Mouse (Mus musculus): ENCODE measurements around the gene Gcgr. TPM values are rescaled to one million over a fixed set of nuclear protein-coding genes. Genes with fewer than 3 reads are reported as not detected.
A peak's percentile ranks its signal among the peaks of the same experiment; 100 is the strongest.

The Gcgr gene
- total and polyA plus RNA-seq, 3 experiments, result not detected

- Histone ChIP-seq H3K27ac (ENCODE audit: control insufficient read depth, low read depth, low read length) (no peak overlapping the region), H3K9me3 (replicated peaks; ENCODE audit: insufficient read depth, low read length) (no peaks in the 10 kb centered on the region), H3K36me3 (ENCODE audit: control insufficient read depth in 1 of 2, insufficient read depth in 2 of 2, low read length in 2 of 2) (peaks cover 7 to 21% of the 10 kb centered on the region in 2 experiments), H3K4me1 (ENCODE audit: control insufficient read depth in 1 of 2, insufficient read depth in 2 of 2, low read length in 2 of 2) (peaks cover 3 to 26% of the 10 kb centered on the region in 2 experiments; a peak in 3 of 4 replicates), H3K4me3 (ENCODE audit: control insufficient read depth in 1 of 2, insufficient read depth in 1 of 2, low read depth in 2 of 2, low read length in 2 of 2) (no peak overlapping the region), H3K9ac (ENCODE audit: control insufficient read depth, low read depth, low read length, poor library complexity, severe bottlenecking) (no peak overlapping the region), H3K27me3 (ENCODE audit: control insufficient read depth in 1 of 2, insufficient read depth in 2 of 2, low read length in 2 of 2) (no peaks in the 10 kb centered on the region), H3K79me2 (ENCODE audit: control insufficient read depth, insufficient read depth, low read length, poor library complexity) (peaks cover 48% of the 10 kb centered on the region)
- peak; percentile 95 for DNase-seq (ENCODE audit: low read depth, low spot score)
- 0 out of 2 replicates have a peak, but pooled peaks have one; percentile 20 for TF ChIP-seq TCF12 (IDR thresholded peaks at IDR 0.05; ENCODE audit: low read depth, low read length)
- peak; percentile 73 for TF ChIP-seq SMC3 (IDR thresholded peaks at IDR 0.05; ENCODE audit: low read depth, low read length)
- peak; percentile 77; the same call in 1 of the 2 replicates for TF ChIP-seq SIN3A (IDR thresholded peaks at IDR 0.05; ENCODE audit: low read length)
- TF ChIP-seq MYC (IDR thresholded peaks at IDR 0.05; ENCODE audit: low read depth, low read length), result peak; percentile 71; the same call in 1 of the 2 replicates
- TF ChIP-seq GABPA (IDR thresholded peaks at IDR 0.05; ENCODE audit: low read depth, low read length), result no peak
- TF ChIP-seq E2F4 (IDR thresholded peaks at IDR 0.05; ENCODE audit: borderline replicate concordance, low read depth, low read length), result no peak
- TF ChIP-seq ELF1 (IDR thresholded peaks at IDR 0.05; ENCODE audit: low read depth, low read length), result peak; percentile 48; the same call in 1 of the 2 replicates
- TF ChIP-seq ZC3H11A (IDR thresholded peaks at IDR 0.05; ENCODE audit: low read depth, low read length), result peak; percentile 79
- TF ChIP-seq MAFK (IDR thresholded peaks at IDR 0.05; ENCODE audit: borderline replicate concordance, low read depth, low read length), result no peak; the same call in 1 of the 2 replicates
- peak; percentile 18; the same call in 1 of the 2 replicates for TF ChIP-seq GATA1 (IDR thresholded peaks at IDR 0.05; ENCODE audit: low read depth, low read length)
- no peak for TF ChIP-seq TAL1 (IDR thresholded peaks at IDR 0.05; ENCODE audit: low read length)
- TF ChIP-seq USF2 (IDR thresholded peaks at IDR 0.05; ENCODE audit: borderline replicate concordance in 1 of 2, insufficient read depth in 1 of 2, low read depth in 1 of 2, low read length in 2 of 2), result no peak
- no peak for TF ChIP-seq ZNF384 (IDR thresholded peaks at IDR 0.05; ENCODE audit: low read depth, low read length)
- TF ChIP-seq RAD21 (IDR thresholded peaks at IDR 0.05; ENCODE audit: low read depth, low read length), result peak; percentile 84
- peak; percentile 41; the same call in 1 of the 2 replicates for TF ChIP-seq TBP (IDR thresholded peaks at IDR 0.05; ENCODE audit: low read depth, low read length)
- peak in 1 of 2 experiments; percentile 58; a peak in 2 of 4 replicates for TF ChIP-seq POLR2A (IDR thresholded peaks at IDR 0.05; ENCODE audit: control insufficient read depth in 1 of 2, insufficient read depth in 1 of 2, low read depth in 1 of 2, low read length in 2 of 2, poor library complexity in 1 of 2)
- TF ChIP-seq MXI1 (IDR thresholded peaks at IDR 0.05; ENCODE audit: low read depth, low read length), result 0 out of 2 replicates have a peak, but pooled peaks have one; percentile 39
- TF ChIP-seq MAZ (IDR thresholded peaks at IDR 0.05; ENCODE audit: low read depth, low read length), result peak; percentile 85
- TF ChIP-seq HCFC1 (IDR thresholded peaks at IDR 0.05; ENCODE audit: low read depth, low read length), result peak; percentile 54; the same call in 1 of the 2 replicates
- no peak for TF ChIP-seq CHD1 (IDR thresholded peaks at IDR 0.05; ENCODE audit: low read depth, low read length)
- no peak for TF ChIP-seq MAX (IDR thresholded peaks at IDR 0.05; ENCODE audit: low read length)
- no peak for TF ChIP-seq MEF2A (IDR thresholded peaks at IDR 0.05; ENCODE audit: extremely low read depth, insufficient replicate concordance, low read depth, low read length, poor library complexity, severe bottlenecking)
- no peak for TF ChIP-seq USF1 (IDR thresholded peaks at IDR 0.05; ENCODE audit: low read depth, low read length)
- TF ChIP-seq POLR2AphosphoS2 (IDR thresholded peaks at IDR 0.05; ENCODE audit: low read length), result peak; percentile 55; the same call in 1 of the 2 replicates
- TF ChIP-seq ZMIZ1 (IDR thresholded peaks at IDR 0.05; ENCODE audit: low read depth, low read length), result peak; percentile 71; the same call in 1 of the 2 replicates
- peak; percentile 15; the same call in 1 of the 2 replicates for TF ChIP-seq ETS1 (IDR thresholded peaks at IDR 0.05; ENCODE audit: low read depth, low read length)
- no peak for TF ChIP-seq ZKSCAN1 (IDR thresholded peaks at IDR 0.05; ENCODE audit: low read depth, low read length)
- TF ChIP-seq CHD2 (IDR thresholded peaks at IDR 0.05; ENCODE audit: low read length), result no peak
- TF ChIP-seq BHLHE40 (IDR thresholded peaks at IDR 0.05; ENCODE audit: borderline replicate concordance, low read depth, low read length), result no peak
- TF ChIP-seq UBTF (IDR thresholded peaks at IDR 0.05; ENCODE audit: borderline replicate concordance, insufficient read depth, low read depth, low read length), result no peak
- peak; percentile 89 to 94 (median 94) for TF ChIP-seq CTCF (IDR thresholded peaks at IDR 0.05 in 2 of 3, conservative IDR thresholded peaks at IDR 0.05 in 1 of 3; ENCODE audit: control insufficient read depth in 1 of 3, insufficient read depth in 1 of 3, low read depth in 2 of 3, low read length in 3 of 3, poor library complexity in 1 of 3, severe bottlenecking in 1 of 3)
- no peak for TF ChIP-seq NRF1 (IDR thresholded peaks at IDR 0.05; ENCODE audit: insufficient read depth, low read depth, low read length, poor library complexity, severe bottlenecking)
- TF ChIP-seq RCOR1 (IDR thresholded peaks at IDR 0.05; ENCODE audit: low read depth, low read length), result no peak
Observed at GRCm38 (mm10) chr11:120489054-120489761, 41.3 kb upstream of the Gcgr start.

All from MEL (cell line).